Mouse (Mus musculus) erythroblast, embryonic 14.5 days (primary cell): ENCODE measurements around the gene Anp32a. TPM values are rescaled to one million over a fixed set of nuclear protein-coding genes. Genes with fewer than 3 reads are reported as not detected.
A peak's percentile ranks its signal among the peaks of the same experiment; 100 is the strongest.

ENCODE experiments used
- H3K27me3 ChIP-seq: 2 replicates; pipeline ENCODE4 v1.6.1; 2012; ENCODE audit warnings: inconsistent platforms; ENCODE audit not compliant: control insufficient read depth
- H3K36me3 ChIP-seq: 2 replicates; pipeline ENCODE4 v1.6.1; 2012; ENCODE audit warnings: mild to moderate bottlenecking, inconsistent platforms; ENCODE audit not compliant: control insufficient read depth
- H3K4me1 ChIP-seq: 2 replicates; pipeline ENCODE4 v1.6.1; 2012; ENCODE audit warnings: inconsistent platforms; ENCODE audit not compliant: control insufficient read depth
- H3K4me3 ChIP-seq: replicated peaks from 2 replicates; pipeline ENCODE3; 2012; ENCODE audit warnings: moderate library complexity, mild to moderate bottlenecking, inconsistent platforms
- H3K9me3 ChIP-seq: 2 replicates; pipeline ENCODE4 v1.6.1; 2012; ENCODE audit warnings: low read length, inconsistent platforms, mixed read lengths; ENCODE audit not compliant: control insufficient read depth
- GATA1 ChIP-seq: IDR thresholded peaks from 2 replicates; pipeline ENCODE4 v1.6.1; 2012; ENCODE audit warnings: low read length, inconsistent platforms, mixed read lengths
- TAL1 ChIP-seq: IDR thresholded peaks from 3 replicates; pipeline ENCODE4 v1.6.1; 2012; ENCODE audit warnings: low read length, inconsistent platforms, mixed read lengths
- polyA plus RNA-seq: library from polyadenylated mRNA; stranded (reverse); fragments of >175 nt; gene quantifications from 2 replicates; pipeline ENCODE4 v1.2.3, GENCODE M21; 2012

Gene Anp32a
- polyA plus RNA-seq, 1 experiment: 15.2 TPM

- TF ChIP-seq GATA1: no peak
- no peak for TF ChIP-seq TAL1
- H3K9me3 ChIP-seq: no peaks in the 10 kb centered on the region
Observed at GRCm38 (mm10) chr9:62337924-62338635, 3.0 kb upstream of the Anp32a start.

GRCm38 (mm10) chr9:62338636-62339191 lies 2.4 kb upstream of the Anp32a start:
- no peak overlapping the region for H3K4me3 ChIP-seq
- TF ChIP-seq TAL1 (no peak), GATA1 (no peak)

More at GRCm38 (mm10) chr9:62337924-62338635, 3.0 kb upstream of the Anp32a start:
- peaks cover 21% of the 10 kb centered on the region for H3K27me3 ChIP-seq
- H3K4me1 ChIP-seq: peaks cover 32% of the 10 kb centered on the region
- no peak overlapping the region for H3K4me3 ChIP-seq
- H3K36me3 ChIP-seq: no peaks in the 10 kb centered on the region

GRCm38 (mm10) chr9:62340301-62341122 lies 581 bp upstream of the Anp32a start:
- TF ChIP-seq GATA1: no peak
- no peak for TF ChIP-seq TAL1
- Histone ChIP-seq H3K4me1 (peaks cover 54% of the 10 kb centered on the region), H3K36me3 (no peaks in the 10 kb centered on the region; the same call in 1 of the 2 replicates), H3K4me3 (peak overlapping the region; percentile 93), H3K27me3 (peaks cover 21% of the 10 kb centered on the region), H3K9me3 (no peaks in the 10 kb centered on the region)

More at GRCm38 (mm10) chr9:62338636-62339191, 2.4 kb upstream of the Anp32a start:
- peaks cover 21% of the 10 kb centered on the region for H3K27me3 ChIP-seq
- no peaks in the 10 kb centered on the region for H3K36me3 ChIP-seq
- H3K4me1 ChIP-seq: peaks cover 36% of the 10 kb centered on the region
- no peaks in the 10 kb centered on the region for H3K9me3 ChIP-seq

GRCm38 (mm10) chr9:62341701-62342440 lies 778 bp downstream of the Anp32a start:
- Histone ChIP-seq H3K4me1 (peaks cover 68% of the 10 kb centered on the region), H3K27me3 (peaks cover 21% of the 10 kb centered on the region), H3K36me3 (no peaks in the 10 kb centered on the region; the same call in none of the 2 replicates), H3K4me3 (peak overlapping the region; percentile 93), H3K9me3 (no peaks in the 10 kb centered on the region)
- TF ChIP-seq TAL1 (no peak), GATA1 (no peak)

- peaks cover 74% of the 10 kb centered on the region for H3K4me1 ChIP-seq
- H3K9me3 ChIP-seq: no peaks in the 10 kb centered on the region
- TF ChIP-seq GATA1 (no peak), TAL1 (no peak)
Observed at GRCm38 (mm10) chr9:62342441-62343191, 1.5 kb downstream of the Anp32a start.

GRCm38 (mm10) chr9:62343192-62343903 lies 2.3 kb downstream of the Anp32a start:
- H3K4me3 ChIP-seq: peak overlapping the region; percentile 93
- peaks cover 11% of the 10 kb centered on the region for H3K36me3 ChIP-seq
- peaks cover 80% of the 10 kb centered on the region for H3K4me1 ChIP-seq
- H3K9me3 ChIP-seq: no peaks in the 10 kb centered on the region
- peaks cover 21% of the 10 kb centered on the region for H3K27me3 ChIP-seq
- TF ChIP-seq GATA1 (no peak), TAL1 (no peak)

More at GRCm38 (mm10) chr9:62342441-62343191, 1.5 kb downstream of the Anp32a start:
- H3K36me3 ChIP-seq: peaks cover 6% of the 10 kb centered on the region
- H3K4me3 ChIP-seq: peak overlapping the region; percentile 93
- peaks cover 21% of the 10 kb centered on the region for H3K27me3 ChIP-seq

- peaks cover 14% of the 10 kb centered on the region for H3K36me3 ChIP-seq
- H3K4me3 ChIP-seq: peak overlapping the region; percentile 93
- no peaks in the 10 kb centered on the region for H3K9me3 ChIP-seq
- no peak for TF ChIP-seq TAL1
- no peak for TF ChIP-seq GATA1
- peaks cover 75% of the 10 kb centered on the region for H3K4me1 ChIP-seq
- H3K27me3 ChIP-seq: peaks cover 15% of the 10 kb centered on the region
Observed at GRCm38 (mm10) chr9:62343904-62344491, 2.9 kb downstream of the Anp32a start.
